Mouse (Mus musculus) liver, adult (tissue): ENCODE data around the gene Fcgr1.
"Not testable (repeated sequence)": the region's sequence is repeated elsewhere in the genome, so short reads cannot be mapped to it uniquely, and the experiment has no call there.

Source experiments
- GATA4 ChIP-seq: IDR thresholded peaks from 2 replicates; pipeline ENCODE4 v1.6.1; 2014; ENCODE audit warnings: mild to moderate bottlenecking, low read length; ENCODE audit not compliant: insufficient replicate concordance

Gene Fcgr1

DNA sequence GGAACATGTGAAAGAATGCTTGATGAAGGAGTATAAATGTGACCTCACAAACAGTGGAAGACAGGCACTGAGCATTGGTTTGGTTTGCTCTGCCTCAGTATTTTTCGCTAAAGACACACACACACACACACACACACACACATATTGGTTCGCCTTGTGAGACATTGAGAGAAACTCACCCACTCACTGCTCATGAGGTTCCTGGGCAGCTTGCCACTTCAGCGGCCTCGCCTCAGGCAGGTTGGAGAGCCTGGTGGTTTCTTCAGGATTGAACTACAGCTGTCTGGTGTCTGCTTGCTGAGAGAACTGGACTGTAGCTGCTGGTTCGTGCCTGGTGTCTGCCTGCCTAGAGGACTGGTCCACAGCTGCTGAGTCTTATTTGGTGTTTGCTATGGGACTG, 33.5 kb downstream of the Fcgr1 start:
- no peak for TF ChIP-seq GATA4

DNA sequence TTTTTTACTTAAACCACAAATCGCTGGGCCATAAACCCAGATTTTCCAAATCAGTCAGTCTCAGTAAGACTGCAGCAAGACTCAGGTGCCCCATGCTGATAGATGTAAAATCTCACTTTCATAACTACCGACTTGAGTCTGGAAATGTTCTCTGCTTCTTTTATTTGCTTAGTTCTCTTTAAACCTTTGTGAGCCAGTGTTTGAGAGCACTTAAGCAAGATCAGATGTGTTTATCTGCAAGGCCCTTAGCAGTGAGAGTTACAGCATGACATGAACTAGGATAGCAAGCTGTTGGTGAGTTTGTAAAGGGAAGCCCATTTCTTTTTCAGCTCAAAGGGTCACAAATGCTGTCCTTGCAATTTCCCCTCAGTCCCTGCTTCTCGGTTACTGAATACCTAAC, 36.6 kb downstream of the Fcgr1 start:
- no peak for TF ChIP-seq GATA4

GRCm38 (mm10) chr3:96255926-96256593, 37.7 kb downstream of the Fcgr1 start:
- no peak for TF ChIP-seq GATA4

GRCm38 (mm10) chr3:96254683-96255355, 39.0 kb downstream of the Fcgr1 start:
- TF ChIP-seq GATA4: no peak

GRCm38 (mm10) chr3:96251787-96252186, 42.0 kb downstream of the Fcgr1 start:
- TF ChIP-seq GATA4: no peak

DNA sequence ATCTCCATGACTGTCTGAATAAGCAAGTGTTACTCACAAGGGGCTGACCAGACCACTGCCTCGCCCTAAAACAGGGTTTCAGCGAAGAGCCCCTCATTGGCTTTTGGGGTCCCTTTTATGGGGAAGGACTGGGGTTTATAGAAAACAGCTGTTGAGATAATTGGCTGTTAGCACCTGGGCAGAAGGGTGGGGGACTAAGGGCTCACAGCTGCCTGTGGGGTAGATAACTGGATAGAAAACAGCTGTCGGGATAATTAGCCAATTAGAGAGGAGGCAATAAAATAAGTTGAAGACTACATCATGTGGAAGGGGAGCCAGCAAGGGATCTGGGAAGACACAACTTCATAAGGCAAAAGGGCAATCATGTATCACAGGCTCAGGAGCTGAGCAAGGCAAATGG, 42.9 kb downstream of the Fcgr1 start:
- TF ChIP-seq GATA4: no peak

DNA sequence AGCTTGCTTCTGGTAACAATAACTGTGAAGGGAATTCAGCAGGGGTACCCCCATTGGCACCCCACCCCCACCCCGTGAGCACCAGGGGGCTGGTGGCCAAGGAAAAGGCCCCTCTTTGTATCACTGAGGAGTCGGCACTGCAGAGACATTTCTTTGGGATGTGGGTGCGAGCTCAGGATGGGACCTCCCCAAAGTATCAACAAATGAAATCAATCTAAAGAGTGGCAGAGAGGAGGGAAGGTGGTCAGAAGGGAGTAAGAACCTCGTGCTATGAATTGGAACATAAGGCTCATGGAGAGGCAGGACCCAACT, 44.8 kb downstream of the Fcgr1 start:
- TF ChIP-seq GATA4: no peak

DNA sequence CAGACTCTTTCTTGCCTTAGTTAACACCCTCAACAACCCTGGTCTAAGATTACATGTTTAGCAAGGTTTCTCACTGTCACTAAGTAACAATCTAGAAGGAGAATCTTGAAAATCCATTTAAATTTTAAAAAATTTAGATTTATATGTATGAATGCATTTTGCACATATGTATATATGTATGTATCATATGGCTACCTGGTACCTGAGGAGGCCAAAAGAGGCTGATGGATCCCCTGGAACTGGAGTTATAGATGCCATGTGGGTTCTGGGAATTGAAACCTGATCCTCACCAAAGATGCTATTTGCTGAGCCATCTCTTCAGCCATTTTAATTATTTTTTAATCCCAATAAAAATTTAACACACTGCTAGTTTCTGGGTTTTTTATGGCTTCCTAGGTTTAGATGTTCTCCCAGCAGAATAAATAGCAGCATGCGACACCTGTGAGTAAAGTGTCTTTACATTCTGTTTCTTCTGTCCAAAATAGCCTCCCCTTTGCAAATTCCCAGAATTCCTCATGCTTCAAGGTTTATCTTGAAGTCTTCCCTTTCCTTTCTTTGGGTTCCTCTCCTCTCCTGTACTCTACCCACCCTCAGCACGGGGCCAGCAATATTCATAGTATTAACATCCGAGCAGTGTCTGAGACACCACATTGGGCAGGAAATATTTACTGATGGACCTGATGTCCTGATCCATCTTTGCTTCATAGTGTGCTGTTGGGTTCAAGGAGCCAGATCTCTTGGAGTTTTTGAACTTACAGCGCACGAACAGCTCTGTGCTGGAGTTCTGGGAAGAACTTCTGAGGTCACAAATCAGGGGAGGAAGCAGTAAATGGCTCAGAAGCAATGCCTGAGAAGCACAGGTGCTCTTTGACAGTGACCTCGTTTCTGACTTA, 45.4 kb downstream of the Fcgr1 start:
- TF ChIP-seq GATA4: no peak

DNA sequence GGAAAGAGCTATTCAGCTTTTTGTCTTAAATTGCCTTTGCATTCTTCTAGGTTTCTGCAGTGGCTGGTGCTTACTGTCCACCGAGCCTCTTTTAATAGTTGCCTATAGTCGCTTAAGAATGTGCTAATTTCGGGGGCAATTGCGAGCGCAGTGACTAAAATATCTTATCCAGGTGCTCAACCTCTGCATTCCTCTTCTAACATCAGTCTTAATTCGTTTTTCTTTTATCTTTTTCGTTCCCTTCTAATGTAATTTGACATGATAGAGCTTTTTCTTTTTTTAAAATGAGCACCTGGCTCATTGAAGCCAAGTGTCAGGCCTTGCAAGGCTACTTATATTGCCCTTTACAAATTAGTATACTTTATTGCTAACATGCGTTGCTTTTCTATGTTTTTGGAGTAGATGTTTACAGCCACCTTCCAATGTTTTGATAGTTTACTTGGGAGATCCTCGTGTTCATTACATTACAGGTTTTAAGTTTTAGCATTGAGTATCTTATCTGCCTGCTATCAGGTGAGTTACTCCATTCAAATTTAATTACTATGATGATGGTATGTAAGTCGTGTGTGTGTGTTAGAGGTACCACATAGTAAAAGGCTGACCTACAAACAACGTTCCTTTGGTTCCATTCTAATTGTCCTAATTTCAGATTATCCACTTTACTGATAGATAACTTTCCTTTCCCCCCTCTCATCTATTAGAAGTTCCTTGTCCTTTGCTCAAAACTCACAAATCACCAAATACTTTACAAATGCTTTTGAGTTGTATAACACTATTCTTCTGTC, 46.2 kb downstream of the Fcgr1 start:
- no peak for TF ChIP-seq GATA4

GRCm38 (mm10) chr3:96246427-96246856, 47.3 kb downstream of the Fcgr1 start, which contains the start of gene Hist2h3c1:
Gene Hist2h3c1 (plus strand): TSS chr3:96246685.
- not testable (repeated sequence) for TF ChIP-seq GATA4

DNA sequence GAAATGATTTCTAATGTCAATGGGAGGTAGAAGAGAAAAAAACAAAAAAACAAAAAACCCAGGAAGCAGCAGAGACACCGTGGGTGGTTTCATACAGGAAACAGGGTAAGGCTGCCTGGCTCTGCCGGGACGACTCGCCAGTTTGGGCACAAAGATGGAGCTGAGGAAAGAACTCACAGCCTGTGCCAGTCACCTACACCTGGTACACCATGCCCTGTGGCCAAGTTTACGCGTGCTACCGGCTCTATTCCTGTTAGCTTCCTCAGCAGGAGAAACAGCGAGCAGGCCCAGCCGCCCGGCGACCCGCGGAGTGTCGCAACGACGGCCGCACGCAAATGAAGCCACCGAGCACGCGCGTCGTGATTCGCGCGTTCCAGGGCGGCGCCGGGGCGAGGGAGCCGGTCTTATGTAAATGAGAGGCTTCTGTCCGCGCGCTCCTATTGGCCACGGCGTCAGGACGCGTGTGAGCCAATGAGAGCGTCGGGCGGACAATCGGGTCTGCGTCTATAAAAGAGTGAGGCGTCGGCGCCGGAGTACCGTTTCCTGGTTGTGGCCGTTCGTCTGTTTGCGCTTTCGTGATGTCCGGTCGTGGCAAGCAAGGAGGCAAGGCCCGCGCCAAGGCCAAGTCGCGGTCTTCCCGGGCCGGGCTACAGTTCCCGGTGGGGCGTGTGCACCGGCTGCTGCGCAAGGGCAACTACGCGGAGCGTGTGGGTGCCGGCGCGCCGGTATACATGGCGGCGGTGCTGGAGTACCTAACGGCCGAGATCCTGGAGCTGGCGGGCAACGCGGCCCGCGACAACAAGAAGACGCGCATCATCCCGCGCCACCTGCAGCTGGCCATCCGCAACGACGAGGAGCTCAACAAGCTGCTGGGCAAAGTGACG, 48.5 kb downstream of the Fcgr1 start, which contains the start of gene Hist2h2aa1:
Gene Hist2h2aa1 (plus strand): TSS at position 495 of the 884 bp plus-strand sequence.
- not testable (repeated sequence) for TF ChIP-seq GATA4

DNA sequence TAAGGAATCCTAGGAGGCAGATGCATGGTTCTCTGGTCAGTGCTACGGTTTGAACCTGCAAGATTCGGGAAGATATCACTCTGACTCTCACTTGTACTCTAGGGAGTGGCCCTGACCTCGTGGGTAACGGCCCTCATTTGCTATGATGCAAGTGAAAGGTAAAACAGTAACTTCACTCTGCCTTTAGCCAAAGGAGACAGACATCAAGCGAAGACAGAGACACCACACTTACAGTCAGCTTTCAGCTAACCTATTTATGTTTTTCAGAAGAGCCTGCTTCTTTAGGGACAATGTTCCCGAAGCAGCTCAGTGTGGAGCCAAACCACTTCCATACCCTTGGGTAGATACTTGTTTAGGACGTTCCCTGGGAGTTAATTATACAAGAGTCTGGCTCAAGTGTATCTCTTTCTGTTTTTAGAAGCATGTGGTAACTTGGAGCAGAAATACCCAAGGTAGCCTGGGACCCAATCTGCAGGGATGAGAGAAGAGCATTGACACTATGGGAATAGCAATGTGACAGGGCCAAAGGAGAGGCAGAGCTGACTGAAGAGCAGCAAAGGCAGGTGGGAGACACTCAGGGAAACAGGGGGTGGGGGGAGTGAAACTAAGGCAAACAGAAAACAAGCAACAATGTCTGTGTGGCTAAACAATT, 49.7 kb downstream of the Fcgr1 start:
- TF ChIP-seq GATA4: no peak

GRCm38 (mm10) chr3:96240799-96241197, 53.0 kb downstream of the Fcgr1 start:
- TF ChIP-seq GATA4: no peak
